Mouse (Mus musculus) liver, adult 2 months (tissue): ENCODE results near the gene Ccdc115. TPM values are rescaled to one million over a fixed set of nuclear protein-coding genes. Genes with fewer than 3 reads are reported as not detected.

Experiments
- DNase-seq: peaks from one replicate; pipeline ENCODE4 v3.0.0-alpha.2; 2011; ENCODE audit warnings: low read depth, low spot score; ENCODE audit errors: extremely low read depth
- H3K27ac ChIP-seq: fragments of 200-500 bp; replicated peaks from 2 replicates; pipeline ENCODE4 v1.5.1; 2012; ENCODE audit warnings: low read depth, mild to moderate bottlenecking, control low read depth, inconsistent platforms, low read length; ENCODE audit not compliant: insufficient read depth
- H3K27me3 ChIP-seq: fragments of 200-500 bp; 2 replicates; pipeline ENCODE4 v1.6.1; 2012; ENCODE audit warnings: mild to moderate bottlenecking, moderate library complexity, low read length, inconsistent platforms; ENCODE audit not compliant: control insufficient read depth, insufficient read depth
- H3K36me3 ChIP-seq: fragments of 200-500 bp; 2 replicates; pipeline ENCODE4 v1.6.1; 2012; ENCODE audit warnings: low read length, inconsistent platforms; ENCODE audit not compliant: control insufficient read depth, insufficient read depth
- H3K4me1 ChIP-seq: fragments of 200-500 bp; 2 replicates; pipeline ENCODE4 v1.6.1; 2011; ENCODE audit warnings: low read length; ENCODE audit not compliant: control insufficient read depth, insufficient read depth
- H3K4me3 ChIP-seq: fragments of 200-500 bp; 2 replicates; pipeline ENCODE4 v1.5.1; 2011; ENCODE audit warnings: low read depth, mild to moderate bottlenecking, control low read depth, low read length, moderate library complexity; ENCODE audit not compliant: insufficient read depth
- H3K79me2 ChIP-seq: fragments of 200-500 bp; 2 replicates; pipeline ENCODE4 v1.6.1; 2012; ENCODE audit warnings: inconsistent platforms, mild to moderate bottlenecking, low read length, moderate library complexity; ENCODE audit not compliant: control insufficient read depth, insufficient read depth
- H3K9ac ChIP-seq: fragments of 200-500 bp; 2 replicates; pipeline ENCODE4 v1.6.1; 2012; ENCODE audit warnings: low read depth, mild to moderate bottlenecking, control low read depth, inconsistent platforms, low read length
- CTCF ChIP-seq: fragments of 200-500 bp; IDR thresholded peaks from 2 replicates; pipeline ENCODE4 v1.5.1; 2011; ENCODE audit warnings: low read depth, low read length, control low read depth
- POLR2A ChIP-seq: fragments of 200-500 bp; IDR thresholded peaks from 2 replicates; pipeline ENCODE4 v1.6.1; 2011; ENCODE audit warnings: low read length, control low read depth; ENCODE audit not compliant: insufficient read depth; ENCODE audit errors: extremely low read depth
- WGBS: fragments of 180-500 bp; shearing (Covaris S2); methylation state at CpG from one replicate; pipeline ENCODE4 v1.1.7; 2018; 5-methylcytosine and 5-hydroxymethylcytosine counted together
- polyA plus RNA-seq: library from polyadenylated mRNA; depleted of rRNA; stranded (reverse); fragments of >200 nt; gene quantifications from 2 replicates; pipeline ENCODE4 v1.2.3, GENCODE M21; 2012; rRNA removed
- total RNA-seq: library from RNA; depleted of rRNA; stranded (reverse); fragments of >200 nt; gene quantifications from 2 replicates; pipeline ENCODE4 v1.2.3, GENCODE M21; 2014; rRNA removed

Ccdc115 gene
- total and polyA plus RNA-seq, 2 experiments: 12.9 to 13.5 TPM

- no peaks in the 10 kb centered on the region for H3K79me2 ChIP-seq
- H3K27ac ChIP-seq: no peak overlapping the region; the same call in 1 of the 2 replicates
- peak; percentile 42 for DNase-seq
- no peak overlapping the region for H3K4me3 ChIP-seq
- no peaks in the 10 kb centered on the region for H3K36me3 ChIP-seq
- no peaks in the 10 kb centered on the region for H3K27me3 ChIP-seq
- no peak overlapping the region for H3K9ac ChIP-seq
- 73% methylated on average over 6 of the region's 6 CpGs for WGBS
- H3K4me1 ChIP-seq: peaks cover 9% of the 10 kb centered on the region
- TF ChIP-seq CTCF: no peak
- no peak for TF ChIP-seq POLR2A
Measured at GRCm38 (mm10) chr1:34389234-34389891, 50.1 kb downstream of the Ccdc115 start.

GRCm38 (mm10) chr1:34388849-34389233 is 50.6 kb downstream of the Ccdc115 start:
- no peaks in the 10 kb centered on the region for H3K79me2 ChIP-seq
- TF ChIP-seq CTCF: no peak
- TF ChIP-seq POLR2A: no peak
- H3K4me3 ChIP-seq: no peak overlapping the region
- no peaks in the 10 kb centered on the region for H3K27me3 ChIP-seq
- WGBS: 92% methylated on average over 11 of the region's 11 CpGs
- H3K27ac ChIP-seq: peak overlapping the region; percentile 44; the same call in 1 of the 2 replicates
- H3K9ac ChIP-seq: no peak overlapping the region
- no peaks in the 10 kb centered on the region for H3K36me3 ChIP-seq
- H3K4me1 ChIP-seq: peaks cover 9% of the 10 kb centered on the region
- no peak for DNase-seq

GRCm38 (mm10) chr1:34387346-34388327 is 51.8 kb downstream of the Ccdc115 start:
- Histone ChIP-seq H3K9ac (no peak overlapping the region), H3K27ac (peak overlapping the region; percentile 46), H3K4me3 (no peak overlapping the region), H3K27me3 (no peaks in the 10 kb centered on the region), H3K79me2 (no peaks in the 10 kb centered on the region), H3K36me3 (no peaks in the 10 kb centered on the region), H3K4me1 (peaks cover 9% of the 10 kb centered on the region)
- TF ChIP-seq POLR2A (no peak), CTCF (no peak)
- WGBS: 41% methylated on average over 12 of the region's 12 CpGs
- peak; percentile 97 for DNase-seq

Other genes starting within 250 kb of the Ccdc115 start
- gene Imp4, start 179 bp upstream of the Ccdc115 start, total RNA-seq: 11.2 and 17.0 TPM in 2 replicates
- 32.1 and 36.2 TPM in 2 replicates for gene Imp4, start 179 bp upstream of the Ccdc115 start, polyA plus RNA-seq
- 9.6 and 9.9 TPM in 2 replicates for gene Ptpn18, start 20.1 kb upstream of the Ccdc115 start, total RNA-seq
- 13.5 and 25.4 TPM in 2 replicates for gene Ptpn18, start 20.1 kb upstream of the Ccdc115 start, polyA plus RNA-seq
- not detected in 2 replicates for gene Prss39, start 58.7 kb upstream of the Ccdc115 start, total RNA-seq
- not detected in 2 replicates for gene Prss39, start 58.7 kb upstream of the Ccdc115 start, polyA plus RNA-seq
- gene Cfc1, start 96.0 kb upstream of the Ccdc115 start, total RNA-seq: not detected in 2 replicates
- not detected in 2 replicates for gene Cfc1, start 96.0 kb upstream of the Ccdc115 start, polyA plus RNA-seq
- not detected in 2 replicates for gene Prss40, start 121.3 kb upstream of the Ccdc115 start, total RNA-seq
- not detected in 2 replicates for gene Prss40, start 121.3 kb upstream of the Ccdc115 start, polyA plus RNA-seq
- gene Amer3, start 140.0 kb upstream of the Ccdc115 start, total RNA-seq: not detected in 2 replicates
- gene Amer3, start 140.0 kb upstream of the Ccdc115 start, polyA plus RNA-seq: not detected in 2 replicates